Mouse (Mus musculus) heart, postnatal 0 days (tissue): ENCODE results near the gene Scoc.

Experiments used
- CTCF ChIP-seq: IDR thresholded peaks from 2 replicates; pipeline ENCODE4 v1.5.1; 2016; ENCODE audit warnings: antibody characterized with exemption, control low read depth, low read depth
- EP300 ChIP-seq: IDR thresholded peaks from 2 replicates; pipeline ENCODE4 v1.6.1; 2016; ENCODE audit warnings: antibody characterized with exemption, low read depth

DNA sequence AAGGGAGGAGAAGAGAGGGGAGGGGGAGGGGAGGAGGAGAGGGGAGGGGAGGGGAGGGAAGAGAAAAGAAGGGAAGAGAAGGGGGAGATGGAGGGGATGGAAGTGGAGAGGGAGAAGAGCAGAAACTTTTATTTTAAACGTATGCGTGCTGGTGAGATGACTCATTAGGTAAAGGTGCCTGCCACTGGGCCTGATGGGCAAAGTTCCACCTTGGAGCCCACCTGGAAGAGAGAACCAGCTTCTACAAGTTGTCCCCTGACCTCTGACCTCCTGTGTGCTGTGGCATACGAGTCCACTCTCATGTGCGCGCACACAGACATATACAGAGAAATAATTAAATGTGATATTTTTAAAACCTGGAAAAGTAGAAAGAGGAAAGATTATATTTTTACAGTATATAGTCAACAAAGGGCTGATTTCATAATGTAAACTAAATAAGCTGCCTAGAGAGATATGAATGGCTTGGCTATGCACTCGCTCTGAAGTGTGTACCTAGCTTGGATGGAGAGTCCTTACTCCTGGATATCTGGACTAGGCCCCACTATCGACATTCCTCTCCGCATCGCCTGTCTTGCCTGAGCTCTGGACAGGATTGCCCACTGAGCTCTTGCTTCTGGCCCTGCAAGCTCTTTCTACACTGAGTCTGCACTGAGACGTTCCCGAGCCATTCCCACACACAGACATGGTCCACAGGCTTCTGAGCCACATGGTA is 39.2 kb downstream of the Scoc start:
- TF ChIP-seq CTCF: no peak
- TF ChIP-seq EP300: no peak
